Mouse (Mus musculus) kidney, embryonic 15.5 days (tissue): ENCODE measurements around the gene Ppp4r1. TPM values are rescaled to one million over a fixed set of nuclear protein-coding genes. Genes with fewer than 3 reads are reported as not detected.

Source experiments
- ATAC-seq: fragments of 200-750 bp; cut with Nextera tagmentation; replicated peaks from 2 replicates; pipeline ENCODE4 v1.8.0; 2017; ENCODE audit warnings: moderate TSS enrichment; ENCODE audit not compliant: low FRiP score
- H3K27ac ChIP-seq: fragments of 300-500 bp; sonication (generic); 2 replicates; pipeline ENCODE4 v1.5.1; 2015; ENCODE audit warnings: mild to moderate bottlenecking, inconsistent platforms
- H3K27me3 ChIP-seq: fragments of 300-500 bp; sonication (generic); 2 replicates; pipeline ENCODE4 v1.6.1; 2015; ENCODE audit warnings: inconsistent platforms
- H3K36me3 ChIP-seq: fragments of 300-500 bp; sonication (generic); 2 replicates; pipeline ENCODE4 v1.6.1; 2015; ENCODE audit warnings: inconsistent platforms
- H3K4me1 ChIP-seq: fragments of 300-500 bp; sonication (generic); 2 replicates; pipeline ENCODE4 v1.6.1; 2015; ENCODE audit warnings: inconsistent platforms
- H3K4me2 ChIP-seq: fragments of 300-500 bp; sonication (generic); 2 replicates; pipeline ENCODE4 v1.6.1; 2015; ENCODE audit warnings: moderate library complexity, mild to moderate bottlenecking, inconsistent platforms
- H3K4me3 ChIP-seq: fragments of 300-500 bp; sonication (generic); replicated peaks from 2 replicates; pipeline ENCODE4 v1.5.1; 2015; ENCODE audit warnings: mild to moderate bottlenecking, inconsistent platforms
- H3K9ac ChIP-seq: fragments of 300-500 bp; sonication (generic); 2 replicates; pipeline ENCODE4 v1.6.1; 2015; ENCODE audit warnings: mild to moderate bottlenecking, inconsistent platforms
- H3K9me3 ChIP-seq: fragments of 300-500 bp; sonication (generic); replicated peaks from 2 replicates; pipeline ENCODE4 v1.6.1; 2016; ENCODE audit warnings: inconsistent platforms
- WGBS: fragments of 180-500 bp; shearing (Covaris S2); methylation state at CpG from one replicate; pipeline ENCODE4 v1.1.7; 2015; ENCODE audit warnings: mixed read lengths; 5-methylcytosine and 5-hydroxymethylcytosine counted together
- polyA plus RNA-seq: library from polyadenylated mRNA; unstranded; fragments of >200 nt; fragmentation: Nextera tagmentation; extraction: Ambion mirVana; gene quantifications from 2 replicates; pipeline ENCODE4 v1.2.1, GENCODE M21; 2015

Ppp4r1 gene
- polyA plus RNA-seq, 1 experiment from 2014 or later, result 44.6 TPM

DNA sequence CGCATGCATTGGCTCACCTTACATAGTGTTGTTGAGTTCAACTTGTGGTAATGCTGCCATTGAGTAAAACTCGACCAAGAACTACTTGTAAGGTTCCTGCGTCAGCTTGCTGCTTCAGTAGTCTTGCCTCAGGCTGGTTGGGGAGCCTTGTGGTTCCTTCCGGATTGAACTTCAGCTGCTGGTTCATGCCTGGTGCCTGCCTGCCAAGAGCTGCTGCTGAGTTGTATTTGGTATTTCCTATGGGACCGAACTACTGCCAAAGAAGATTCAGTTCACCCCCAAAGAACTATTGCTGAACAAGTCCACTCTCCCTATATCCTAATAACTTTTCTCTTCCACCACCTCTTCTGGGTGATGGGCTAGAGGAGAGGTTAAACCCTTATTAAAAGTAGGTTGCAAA, 107.1 kb downstream of the Ppp4r1 start:
- Histone ChIP-seq H3K27ac (no peak overlapping the region), H3K4me1 (peaks cover 10% of the 10 kb centered on the region; the same call in 1 of the 2 replicates), H3K4me3 (no peak overlapping the region), H3K9ac (no peak overlapping the region), H3K4me2 (no peak overlapping the region), H3K27me3 (no peaks in the 10 kb centered on the region), H3K36me3 (no peaks in the 10 kb centered on the region), H3K9me3 (no peaks in the 10 kb centered on the region)
- 83% methylated on average over 5 of the region's 5 CpGs for WGBS
- no peak for ATAC-seq

Other genes starting within 250 kb of the Ppp4r1 start
- gene Tmem232, start 241.8 kb upstream of the Ppp4r1 start, polyA plus RNA-seq, result 0.10 TPM in 1 of 2 replicates, not detected in the other
- 167 and 186 TPM in 2 replicates for gene Vapa, start 169.0 kb upstream of the Ppp4r1 start, polyA plus RNA-seq
- not detected in 2 replicates for gene Txndc2, start 140.4 kb upstream of the Ppp4r1 start, polyA plus RNA-seq
- 32.9 and 33.6 TPM in 2 replicates for gene Rab31, start 9.8 kb upstream of the Ppp4r1 start, polyA plus RNA-seq
- 66.0 and 70.2 TPM in 2 replicates for gene Ralbp1, start 103.2 kb downstream of the Ppp4r1 start, polyA plus RNA-seq
- 115 and 118 TPM in 2 replicates for gene Twsg1, start 168.7 kb downstream of the Ppp4r1 start, polyA plus RNA-seq